Mouse (Mus musculus) B cell, adult (primary cell): Measurements from ENCODE around the gene Gm31571. TPM values are rescaled to one million over a fixed set of nuclear protein-coding genes. Genes with fewer than 3 reads are reported as not detected.

Experiments used
- total RNA-seq: library from RNA; stranded (reverse); gene quantifications from 4 replicates; pipeline ENCODE4 v1.2.4, GENCODE M21; 2023; ENCODE audit not compliant: inconsistent age

Gene Gm31571
- total RNA-seq, result not detected in 4 replicates

GRCm38 (mm10) chrY:22051253-22051652 lies at the start of gene Gm31571:
Gene Gm31571 (minus strand): TSS chrY:22051353.

